Mouse (Mus musculus): Measurements from ENCODE around the gene Hmox2.

Hmox2 gene

GRCm38 (mm10) chr16:4781524-4782196 is 55.5 kb downstream of the Hmox2 start:
- DNase-seq (ENCODE audit: low spot score in 2 of 2), result peak; percentile 59 to 61

GRCm38 (mm10) chr16:4782515-4782914 is 56.4 kb downstream of the Hmox2 start:
- no peak for DNase-seq (ENCODE audit: low spot score in 2 of 2)

GRCm38 (mm10) chr16:4785706-4786105 is 59.5 kb downstream of the Hmox2 start:
- no peak for DNase-seq (ENCODE audit: low spot score in 2 of 2)

- no peak for DNase-seq (ENCODE audit: low spot score in 2 of 2)
Observed at GRCm38 (mm10) chr16:4788176-4788575, 62.0 kb downstream of the Hmox2 start.

GRCm38 (mm10) chr16:4789311-4789768 is 63.2 kb downstream of the Hmox2 start:
- no peak for DNase-seq (ENCODE audit: low spot score in 2 of 2)

- DNase-seq (ENCODE audit: low spot score in 2 of 2), result peak; percentile 96
Observed at GRCm38 (mm10) chr16:4789810-4790559, 63.8 kb downstream of the Hmox2 start, which contains the start of gene Cdip1. TSS of gene Cdip1 (minus strand) at chr16:4790292.

- no peak for DNase-seq (ENCODE audit: low spot score in 2 of 2)
Observed at GRCm38 (mm10) chr16:4791332-4791731, 65.2 kb downstream of the Hmox2 start.

- DNase-seq (ENCODE audit: low spot score in 2 of 2), result no peak
Observed at GRCm38 (mm10) chr16:4796631-4797030, 70.5 kb downstream of the Hmox2 start.

All from right cerebral cortex, postnatal 36 days (tissue).